Mouse (Mus musculus) liver, embryonic 11.5 days (tissue): Measurements from ENCODE around the gene Cat. TPM values are rescaled to one million over a fixed set of nuclear protein-coding genes. Genes with fewer than 3 reads are reported as not detected.
A peak's percentile ranks its signal among the peaks of the same experiment; 100 is the strongest.

Experiments
- ATAC-seq: fragments of 200-750 bp; cut with Nextera tagmentation; replicated peaks from 2 replicates; pipeline ENCODE4 v1.8.0; 2017; ENCODE audit warnings: moderate number of reproducible peaks, mild to moderate bottlenecking, moderate TSS enrichment, moderate library complexity; ENCODE audit not compliant: low FRiP score
- DNase-seq: peaks from one replicate; pipeline ENCODE4 v3.0.0-alpha.2; 2017; ENCODE audit warnings: low spot score
- H3K27ac ChIP-seq: fragments of 300-500 bp; sonication (generic); 2 replicates; pipeline ENCODE4 v1.5.1; 2014; ENCODE audit warnings: mild to moderate bottlenecking, low read depth, low read length, control low read depth
- H3K27me3 ChIP-seq: fragments of 300-500 bp; sonication (generic); replicated peaks from 2 replicates; pipeline ENCODE4 v1.6.1; 2014; ENCODE audit warnings: low read length, mixed read lengths; ENCODE audit not compliant: control insufficient read depth, insufficient read depth
- H3K36me3 ChIP-seq: fragments of 300-500 bp; sonication (generic); 2 replicates; pipeline ENCODE4 v1.6.1; 2014; ENCODE audit warnings: mild to moderate bottlenecking, low read length, moderate library complexity, mixed read lengths; ENCODE audit not compliant: control insufficient read depth, insufficient read depth
- H3K4me1 ChIP-seq: fragments of 300-500 bp; sonication (generic); replicated peaks from 2 replicates; pipeline ENCODE4 v1.6.1; 2014; ENCODE audit warnings: low read length, mixed read lengths; ENCODE audit not compliant: control insufficient read depth, insufficient read depth
- H3K4me2 ChIP-seq: fragments of 300-500 bp; sonication (generic); 2 replicates; pipeline ENCODE4 v1.6.1; 2014; ENCODE audit warnings: mild to moderate bottlenecking, control low read depth, moderate library complexity
- H3K4me3 ChIP-seq: fragments of 300-500 bp; sonication (generic); 2 replicates; pipeline ENCODE4 v1.5.1; 2014; ENCODE audit warnings: low read depth, low read length, control low read depth
- H3K9ac ChIP-seq: fragments of 300-500 bp; sonication (generic); 2 replicates; pipeline ENCODE4 v1.6.1; 2014; ENCODE audit warnings: low read depth, low read length, control low read depth
- H3K9me3 ChIP-seq: fragments of 300-500 bp; sonication (generic); 2 replicates; pipeline ENCODE4 v1.6.1; 2016; ENCODE audit warnings: low read length, inconsistent platforms, mixed read lengths; ENCODE audit not compliant: control insufficient read depth
- WGBS: fragments of 180-500 bp; shearing (Covaris S2); extraction: QIAGEN DNeasy Blood & Tissue Kit; methylation state at CpG from one replicate; pipeline ENCODE4 v1.1.7; 2014; 5-methylcytosine and 5-hydroxymethylcytosine counted together
- polyA plus RNA-seq: library from polyadenylated mRNA; unstranded; fragments of >200 nt; fragmentation: Nextera tagmentation; extraction: Ambion mirVana; gene quantifications from 2 replicates; pipeline ENCODE4 v1.2.1, GENCODE M21; 2014

Cat gene
- polyA plus RNA-seq, 1 experiment from 2014 or later = 145 TPM

GRCm38 (mm10) chr2:103457048-103457447 lies 27.9 kb downstream of the Cat start:
- no peak overlapping the region for H3K9ac ChIP-seq
- WGBS = 89% methylated on average over 5 of the region's 5 CpGs
- H3K4me1 ChIP-seq = 0 out of 2 replicates have a peak, but pooled peaks cover 3% of the 10 kb centered on the region
- no peak overlapping the region for H3K4me3 ChIP-seq
- DNase-seq = no peak
- ATAC-seq = no peak
- no peak overlapping the region for H3K27ac ChIP-seq
- H3K36me3 ChIP-seq = peaks cover 52% of the 10 kb centered on the region
- H3K27me3 ChIP-seq = no peaks in the 10 kb centered on the region
- H3K4me2 ChIP-seq = no peak overlapping the region
- H3K9me3 ChIP-seq = no peaks in the 10 kb centered on the region

- Histone ChIP-seq H3K4me2 (no peak overlapping the region), H3K4me3 (no peak overlapping the region), H3K27me3 (no peaks in the 10 kb centered on the region), H3K4me1 (0 out of 2 replicates have a peak, but pooled peaks cover 3% of the 10 kb centered on the region), H3K9ac (no peak overlapping the region), H3K27ac (no peak overlapping the region), H3K9me3 (no peaks in the 10 kb centered on the region), H3K36me3 (peaks cover 51% of the 10 kb centered on the region)
- WGBS = 24% methylated on average over 10 of the region's 10 CpGs
- ATAC-seq = peak; percentile 8; the same call in 1 of the 2 replicates
- DNase-seq = peak; percentile 76
Observed at GRCm38 (mm10) chr2:103456646-103457045, 28.3 kb downstream of the Cat start.

- ATAC-seq = no peak
Observed at GRCm38 (mm10) chr2:103455748-103456147, 29.2 kb downstream of the Cat start.

GRCm38 (mm10) chr2:103452550-103452949 lies 32.4 kb downstream of the Cat start:
- no peak overlapping the region for H3K4me2 ChIP-seq
- H3K36me3 ChIP-seq = peaks cover 24% of the 10 kb centered on the region
- WGBS = 89% methylated on average over 5 of the region's 5 CpGs
- H3K4me3 ChIP-seq = no peak overlapping the region
- no peaks in the 10 kb centered on the region for H3K9me3 ChIP-seq
- no peaks in the 10 kb centered on the region for H3K4me1 ChIP-seq
- H3K27me3 ChIP-seq = no peaks in the 10 kb centered on the region
- no peak overlapping the region for H3K27ac ChIP-seq
- no peak overlapping the region for H3K9ac ChIP-seq
- DNase-seq (no peak), ATAC-seq (no peak)

More at GRCm38 (mm10) chr2:103455748-103456147, 29.2 kb downstream of the Cat start:
- no peak overlapping the region for H3K27ac ChIP-seq
- 95% methylated on average over 7 of the region's 7 CpGs for WGBS
- H3K4me1 ChIP-seq = 0 out of 2 replicates have a peak, but pooled peaks cover 3% of the 10 kb centered on the region
- H3K4me3 ChIP-seq = no peak overlapping the region
- H3K4me2 ChIP-seq = no peak overlapping the region
- no peaks in the 10 kb centered on the region for H3K27me3 ChIP-seq
- H3K9ac ChIP-seq = no peak overlapping the region
- H3K9me3 ChIP-seq = no peaks in the 10 kb centered on the region
- no peak for DNase-seq
- H3K36me3 ChIP-seq = peaks cover 45% of the 10 kb centered on the region

- WGBS = 72% methylated on average over 8 of the region's 8 CpGs
- H3K36me3 ChIP-seq = peaks cover 19% of the 10 kb centered on the region
- no peak for ATAC-seq
- no peak overlapping the region for H3K9ac ChIP-seq
- no peak overlapping the region for H3K4me3 ChIP-seq
- H3K27me3 ChIP-seq = no peaks in the 10 kb centered on the region
- H3K4me2 ChIP-seq = no peak overlapping the region
- no peaks in the 10 kb centered on the region for H3K4me1 ChIP-seq
- no peaks in the 10 kb centered on the region for H3K9me3 ChIP-seq
- DNase-seq = no peak
- no peak overlapping the region for H3K27ac ChIP-seq
Observed at GRCm38 (mm10) chr2:103450267-103450666, 34.7 kb downstream of the Cat start.

GRCm38 (mm10) chr2:103449813-103450212 lies 35.1 kb downstream of the Cat start:
- 84% methylated on average over 7 of the region's 7 CpGs for WGBS
- Histone ChIP-seq H3K27me3 (no peaks in the 10 kb centered on the region), H3K27ac (no peak overlapping the region), H3K9ac (no peak overlapping the region), H3K4me2 (no peak overlapping the region), H3K9me3 (no peaks in the 10 kb centered on the region), H3K36me3 (peaks cover 15% of the 10 kb centered on the region), H3K4me3 (no peak overlapping the region), H3K4me1 (no peaks in the 10 kb centered on the region)
- ATAC-seq = no peak
- no peak for DNase-seq

GRCm38 (mm10) chr2:103448947-103449560 lies 35.9 kb downstream of the Cat start:
- H3K4me3 ChIP-seq = no peak overlapping the region
- DNase-seq = no peak
- H3K4me2 ChIP-seq = no peak overlapping the region
- ATAC-seq = no peak
- H3K27ac ChIP-seq = no peak overlapping the region
- no peaks in the 10 kb centered on the region for H3K9me3 ChIP-seq
- H3K4me1 ChIP-seq = no peaks in the 10 kb centered on the region
- H3K36me3 ChIP-seq = peaks cover 7% of the 10 kb centered on the region
- 50% methylated on average over 14 of the region's 14 CpGs for WGBS
- no peaks in the 10 kb centered on the region for H3K27me3 ChIP-seq
- no peak overlapping the region for H3K9ac ChIP-seq

- Histone ChIP-seq H3K27ac (no peak overlapping the region), H3K9me3 (no peaks in the 10 kb centered on the region), H3K27me3 (no peaks in the 10 kb centered on the region; the same call in 1 of the 2 replicates), H3K4me1 (no peaks in the 10 kb centered on the region), H3K4me3 (no peak overlapping the region), H3K9ac (no peak overlapping the region), H3K36me3 (no peaks in the 10 kb centered on the region), H3K4me2 (no peak overlapping the region)
- no peak for DNase-seq
- WGBS = 84% methylated on average over 6 of the region's 6 CpGs
- no peak for ATAC-seq
Observed at GRCm38 (mm10) chr2:103446326-103446725, 38.6 kb downstream of the Cat start.

- Histone ChIP-seq H3K36me3 (no peaks in the 10 kb centered on the region), H3K4me3 (no peak overlapping the region), H3K4me2 (no peak overlapping the region), H3K4me1 (no peaks in the 10 kb centered on the region), H3K9me3 (no peaks in the 10 kb centered on the region), H3K27ac (no peak overlapping the region), H3K27me3 (no peaks in the 10 kb centered on the region; the same call in 1 of the 2 replicates), H3K9ac (no peak overlapping the region)
- WGBS = 46% methylated on average over 6 of the region's 6 CpGs
- ATAC-seq (0 out of 2 replicates have a peak, but pooled peaks have one; percentile 26), DNase-seq (no peak)
Observed at GRCm38 (mm10) chr2:103445776-103446175, 39.2 kb downstream of the Cat start.
